Mouse (Mus musculus) forebrain, embryonic 16.5 days (tissue): ENCODE measurements around the gene Eef2kmt. TPM values are rescaled to one million over a fixed set of nuclear protein-coding genes. Genes with fewer than 3 reads are reported as not detected.

Source experiments
- ATAC-seq: fragments of 200-750 bp; cut with Nextera tagmentation; 2 replicates; pipeline ENCODE4 v1.8.0; 2017; ENCODE audit warnings: mild to moderate bottlenecking, moderate library complexity
- H3K27ac ChIP-seq: fragments of 300-500 bp; sonication (generic); 2 replicates; pipeline ENCODE4 v1.5.1; 2014; ENCODE audit warnings: low read length, control low read depth
- H3K27me3 ChIP-seq: fragments of 300-500 bp; sonication (generic); replicated peaks from 2 replicates; pipeline ENCODE4 v1.6.1; 2014; ENCODE audit warnings: low read length; ENCODE audit not compliant: control insufficient read depth, insufficient read depth
- H3K36me3 ChIP-seq: fragments of 300-500 bp; sonication (generic); 2 replicates; pipeline ENCODE4 v1.6.1; 2014; ENCODE audit not compliant: control insufficient read depth, insufficient read depth
- H3K4me1 ChIP-seq: fragments of 300-500 bp; sonication (generic); replicated peaks from 2 replicates; pipeline ENCODE4 v1.6.1; 2014; ENCODE audit warnings: low read length; ENCODE audit not compliant: control insufficient read depth, insufficient read depth
- H3K4me2 ChIP-seq: fragments of 300-500 bp; sonication (generic); 2 replicates; pipeline ENCODE4 v1.6.1; 2014; ENCODE audit warnings: mild to moderate bottlenecking, low read length, control low read depth
- H3K4me3 ChIP-seq: fragments of 300-500 bp; sonication (generic); replicated peaks from 2 replicates; pipeline ENCODE4 v1.5.1; 2014; ENCODE audit warnings: mild to moderate bottlenecking, low read length, control low read depth
- H3K9ac ChIP-seq: fragments of 300-500 bp; sonication (generic); replicated peaks from 2 replicates; pipeline ENCODE4 v1.6.1; 2014; ENCODE audit warnings: low read depth, low read length, control low read depth
- H3K9me3 ChIP-seq: fragments of 300-500 bp; sonication (generic); 2 replicates; pipeline ENCODE4 v1.6.1; 2016; ENCODE audit warnings: low read length; ENCODE audit not compliant: control insufficient read depth
- WGBS: fragments of 180-500 bp; shearing (Covaris S2); extraction: QIAGEN DNeasy Blood & Tissue Kit; methylation state at CpG from one replicate; pipeline ENCODE4 v1.1.7; 2014; 5-methylcytosine and 5-hydroxymethylcytosine counted together
- polyA plus RNA-seq: library from polyadenylated mRNA; unstranded; fragments of >200 nt; fragmentation: Nextera tagmentation; extraction: Ambion mirVana; gene quantifications from 2 replicates; pipeline ENCODE4 v1.2.1, GENCODE M21; 2015

Gene Eef2kmt
- polyA plus RNA-seq, 1 experiment from 2014 or later: 9.8 TPM

GRCm38 (mm10) chr16:5255081-5255740 is 572 bp downstream of the Eef2kmt start:
- Histone ChIP-seq H3K9ac (peak overlapping the region; percentile 63), H3K4me2 (peak overlapping the region; percentile 62), H3K4me3 (peak overlapping the region; percentile 57), H3K27me3 (no peaks in the 10 kb centered on the region), H3K36me3 (no peaks in the 10 kb centered on the region), H3K27ac (no peak overlapping the region), H3K9me3 (no peaks in the 10 kb centered on the region), H3K4me1 (peaks cover 16% of the 10 kb centered on the region)
- 2% methylated on average over 27 of the region's 27 CpGs for WGBS
- peak; percentile 6; the same call in 1 of the 2 replicates for ATAC-seq

GRCm38 (mm10) chr16:5254346-5255025 is 1.3 kb downstream of the Eef2kmt start:
- Histone ChIP-seq H3K36me3 (no peaks in the 10 kb centered on the region), H3K9ac (0 out of 2 replicates have a peak overlapping the region, but pooled peaks have one; percentile 11), H3K27me3 (no peaks in the 10 kb centered on the region), H3K9me3 (no peaks in the 10 kb centered on the region), H3K4me3 (peak overlapping the region; percentile 57), H3K4me2 (peak overlapping the region; percentile 62), H3K27ac (no peak overlapping the region), H3K4me1 (peaks cover 16% of the 10 kb centered on the region)
- 4% methylated on average over 15 of the region's 15 CpGs for WGBS
- peak; percentile 3; the same call in 1 of the 2 replicates for ATAC-seq

DNA sequence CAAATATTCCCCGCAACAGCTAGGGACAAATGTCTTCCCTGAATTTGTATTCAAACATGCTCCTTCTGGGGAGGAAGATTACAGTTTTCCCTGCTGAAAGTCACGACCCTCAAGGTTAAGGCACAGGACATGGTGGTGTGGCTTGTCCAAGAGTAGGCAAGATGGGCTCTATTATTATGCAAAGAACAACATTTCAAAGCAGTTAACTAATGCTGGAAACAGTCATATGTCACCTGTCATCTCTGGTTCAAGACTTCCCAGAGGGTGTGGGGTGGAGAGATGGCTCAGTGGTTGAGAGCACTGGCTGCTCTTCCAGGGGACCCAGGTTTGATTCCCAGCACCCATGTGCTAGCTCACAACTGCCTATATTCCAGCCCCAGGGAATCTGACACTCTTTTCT is 3.5 kb downstream of the Eef2kmt start:
- 98% methylated on average over 2 of the region's 2 CpGs for WGBS
- Histone ChIP-seq H3K4me1 (peaks cover 16% of the 10 kb centered on the region), H3K27ac (no peak overlapping the region)

GRCm38 (mm10) chr16:5250891-5251290 is 4.9 kb downstream of the Eef2kmt start:
- H3K4me1 ChIP-seq: peaks cover 11% of the 10 kb centered on the region
- no peak overlapping the region for H3K27ac ChIP-seq
- 85% methylated on average over 3 of the region's 3 CpGs for WGBS
- no peak overlapping the region for H3K4me3 ChIP-seq
- H3K9me3 ChIP-seq: no peaks in the 10 kb centered on the region
- no peak overlapping the region for H3K4me2 ChIP-seq
- no peaks in the 10 kb centered on the region for H3K27me3 ChIP-seq
- H3K9ac ChIP-seq: no peak overlapping the region
- ATAC-seq: no peak
- no peaks in the 10 kb centered on the region for H3K36me3 ChIP-seq

More for the DNA sequence above, 3.5 kb downstream of the Eef2kmt start:
- no peak for ATAC-seq
- no peak overlapping the region for H3K9ac ChIP-seq
- no peaks in the 10 kb centered on the region for H3K9me3 ChIP-seq
- H3K36me3 ChIP-seq: no peaks in the 10 kb centered on the region
- H3K27me3 ChIP-seq: no peaks in the 10 kb centered on the region
- H3K4me2 ChIP-seq: no peak overlapping the region
- no peak overlapping the region for H3K4me3 ChIP-seq

DNA sequence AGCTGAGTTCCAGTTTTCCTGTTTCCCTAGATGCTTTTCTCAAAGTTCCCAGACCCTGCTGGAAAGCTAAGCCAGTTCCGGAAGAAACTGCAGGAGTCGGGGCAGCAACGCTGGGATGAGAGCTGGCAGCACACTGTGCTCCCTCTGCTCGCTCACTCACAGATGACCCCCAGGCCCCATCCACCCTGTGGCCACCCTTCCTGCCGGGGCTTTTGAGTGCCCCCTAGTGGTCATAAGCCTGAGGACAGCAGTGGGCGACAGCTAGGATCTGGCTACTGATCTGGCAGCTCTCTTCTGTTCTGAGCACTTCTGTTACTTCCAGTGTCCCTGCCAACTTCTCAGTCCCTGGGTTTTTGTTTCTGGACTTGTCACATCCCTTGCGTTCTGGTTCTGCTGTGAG is 11.4 kb downstream of the Eef2kmt start:
- Histone ChIP-seq H3K36me3 (peaks cover 12% of the 10 kb centered on the region), H3K27me3 (no peaks in the 10 kb centered on the region), H3K4me1 (no peaks in the 10 kb centered on the region), H3K4me2 (no peak overlapping the region), H3K9ac (no peak overlapping the region), H3K27ac (no peak overlapping the region), H3K9me3 (no peaks in the 10 kb centered on the region), H3K4me3 (no peak overlapping the region)
- ATAC-seq: no peak
- WGBS: 35% methylated on average over 7 of the region's 7 CpGs

- no peaks in the 10 kb centered on the region for H3K9me3 ChIP-seq
- no peak overlapping the region for H3K27ac ChIP-seq
- no peak for ATAC-seq
- H3K27me3 ChIP-seq: no peaks in the 10 kb centered on the region
- no peaks in the 10 kb centered on the region for H3K4me1 ChIP-seq
- H3K9ac ChIP-seq: no peak overlapping the region
- peaks cover 12% of the 10 kb centered on the region for H3K36me3 ChIP-seq
- no peak overlapping the region for H3K4me2 ChIP-seq
- 95% methylated on average over 6 of the region's 6 CpGs for WGBS
- no peak overlapping the region for H3K4me3 ChIP-seq
These were observed 12.9 kb downstream of the Eef2kmt start for GRCm38 (mm10) chr16:5242882-5243281.

GRCm38 (mm10) chr16:5242355-5242754 is 13.4 kb downstream of the Eef2kmt start:
- Histone ChIP-seq H3K36me3 (peaks cover 12% of the 10 kb centered on the region), H3K9ac (no peak overlapping the region), H3K27ac (no peak overlapping the region), H3K27me3 (no peaks in the 10 kb centered on the region), H3K9me3 (no peaks in the 10 kb centered on the region), H3K4me3 (no peak overlapping the region), H3K4me2 (no peak overlapping the region), H3K4me1 (no peaks in the 10 kb centered on the region)
- 94% methylated on average over 4 of the region's 4 CpGs for WGBS
- ATAC-seq: no peak

DNA sequence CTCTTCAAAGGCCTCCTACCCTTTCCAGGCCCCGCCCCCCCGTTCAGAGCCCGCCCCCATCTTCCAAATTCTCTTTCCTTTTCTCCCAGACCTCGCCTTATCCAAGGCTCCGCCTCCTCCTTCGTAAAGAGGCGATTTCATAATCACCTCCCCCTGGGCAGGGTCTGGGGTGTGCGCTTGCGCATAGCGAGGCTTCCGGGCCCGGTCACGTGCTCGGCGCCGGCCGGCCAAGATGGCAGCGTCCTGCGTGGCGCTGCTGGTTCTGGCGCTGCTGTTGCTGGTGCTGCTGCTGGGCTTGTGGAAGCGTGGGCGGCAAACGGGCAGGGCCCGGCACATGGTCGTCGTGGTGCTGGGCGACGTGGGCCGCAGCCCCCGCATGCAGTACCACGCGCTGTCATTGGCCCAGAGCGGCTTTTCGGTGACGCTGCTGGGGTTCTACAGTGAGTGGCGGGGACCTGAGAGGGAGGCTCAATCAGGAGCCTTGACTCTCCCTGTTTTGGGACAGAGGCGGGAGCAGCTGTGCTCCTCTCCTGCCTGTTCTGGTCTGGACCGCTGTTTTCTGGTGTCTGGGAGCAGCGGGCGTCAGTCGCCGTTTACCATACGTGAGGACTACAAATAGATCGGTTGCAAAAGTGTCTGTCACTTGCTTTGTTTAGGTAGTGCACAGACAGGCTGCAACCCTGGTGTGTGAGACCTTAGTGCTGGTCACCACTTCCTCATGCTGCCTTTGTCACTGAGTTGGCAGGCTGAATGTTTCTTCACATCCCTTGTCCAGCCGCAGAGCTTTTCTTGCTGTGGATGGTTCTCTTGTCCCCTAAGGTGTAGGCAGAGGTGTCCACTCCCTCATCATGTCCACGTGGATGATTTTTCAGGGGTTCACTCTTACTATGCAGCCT is 22.1 kb downstream of the Eef2kmt start, which contains the start of gene Alg1:
Gene Alg1, plus strand, starts transcription at position 204 of the 896 bp plus-strand sequence.
- H3K27ac ChIP-seq: peak within 1 kb of the TSS; percentile 31; the same call in 1 of the 2 replicates
- no peaks in the 10 kb centered on the region for H3K9me3 ChIP-seq
- peak within 1 kb of the TSS; percentile 73 for H3K9ac ChIP-seq
- ATAC-seq: peak; percentile 97
- no peaks in the 10 kb centered on the region; the same call in 1 of the 2 replicates for H3K27me3 ChIP-seq
- H3K4me2 ChIP-seq: peak within 1 kb of the TSS; percentile 83
- H3K4me3 ChIP-seq: peak within 1 kb of the TSS; percentile 77
- H3K36me3 ChIP-seq: no peaks in the 10 kb centered on the region
- WGBS: 2% methylated on average over 45 of the region's 47 CpGs
- peaks cover 7% of the 10 kb centered on the region for H3K4me1 ChIP-seq

DNA sequence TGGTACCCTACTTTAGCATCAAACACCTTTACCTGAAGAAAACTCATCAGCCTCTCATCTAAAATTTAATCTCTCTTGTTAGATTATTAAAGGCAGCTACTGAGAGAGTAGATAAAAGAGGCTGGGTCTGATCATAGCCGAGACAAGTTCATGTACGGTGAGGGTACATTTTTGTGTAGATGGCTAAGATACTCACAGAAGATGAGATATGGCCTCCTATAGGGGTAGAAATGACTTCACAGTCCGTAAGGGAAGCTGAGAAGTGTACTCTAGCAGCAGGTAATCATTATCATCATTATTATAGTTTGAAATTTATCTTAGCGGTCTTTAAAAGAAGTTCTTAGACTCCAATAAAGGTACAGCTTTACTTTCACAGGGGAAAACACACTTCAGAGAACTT is 22.8 kb downstream of the Eef2kmt start:
- H3K36me3 ChIP-seq: no peaks in the 10 kb centered on the region
- no peak overlapping the region for H3K9ac ChIP-seq
- peak overlapping the region; percentile 83 for H3K4me2 ChIP-seq
- no peak overlapping the region for H3K27ac ChIP-seq
- no peak for ATAC-seq
- H3K9me3 ChIP-seq: no peaks in the 10 kb centered on the region
- peak overlapping the region; percentile 77 for H3K4me3 ChIP-seq
- peaks cover 7% of the 10 kb centered on the region for H3K4me1 ChIP-seq
- H3K27me3 ChIP-seq: no peaks in the 10 kb centered on the region; the same call in 1 of the 2 replicates
- 74% methylated on average over 4 of the region's 4 CpGs for WGBS
